Mouse (Mus musculus) adipose tissue, adult 10 weeks (tissue): ENCODE results near the gene 4930438A08Rik. TPM values are rescaled to one million over a fixed set of nuclear protein-coding genes. Genes with fewer than 3 reads are reported as not detected.

ENCODE experiments used
- polyA plus RNA-seq: library from polyadenylated mRNA; stranded (reverse); fragments of 350-450 nt; fragmentation: Illumina TruSeq; extraction: RNeasy Lipid Tissue Mini Kit (QIAGEN cat#74804); gene quantifications from one replicate; pipeline ENCODE4 v1.2.3, GENCODE M21; 2014; ENCODE audit warnings: low read depth, low replicate concordance

Gene 4930438A08Rik
- 1.3 TPM for polyA plus RNA-seq

DNA sequence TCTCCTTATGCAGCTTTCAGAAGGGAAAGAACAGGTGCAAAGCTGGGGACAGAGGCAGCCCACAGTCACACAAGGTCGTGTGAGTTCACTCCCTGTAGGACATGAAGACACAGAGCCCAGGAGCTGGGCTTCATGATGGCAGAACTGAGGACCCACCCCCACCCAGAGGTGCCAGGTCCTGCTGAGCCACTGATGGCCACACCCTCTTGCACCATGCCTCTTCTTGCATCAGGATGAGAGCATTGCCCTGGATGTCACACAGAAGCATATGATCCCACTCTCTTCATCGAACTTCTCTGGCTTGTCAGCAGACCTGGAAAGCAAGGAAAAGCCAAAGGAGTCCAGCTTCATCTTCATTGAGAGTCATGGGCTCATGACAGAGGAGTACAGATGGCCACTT lies at the start of gene 4930438A08Rik:
Gene 4930438A08Rik (plus strand): TSS at position 228 of the 400 bp plus-strand sequence.

DNA sequence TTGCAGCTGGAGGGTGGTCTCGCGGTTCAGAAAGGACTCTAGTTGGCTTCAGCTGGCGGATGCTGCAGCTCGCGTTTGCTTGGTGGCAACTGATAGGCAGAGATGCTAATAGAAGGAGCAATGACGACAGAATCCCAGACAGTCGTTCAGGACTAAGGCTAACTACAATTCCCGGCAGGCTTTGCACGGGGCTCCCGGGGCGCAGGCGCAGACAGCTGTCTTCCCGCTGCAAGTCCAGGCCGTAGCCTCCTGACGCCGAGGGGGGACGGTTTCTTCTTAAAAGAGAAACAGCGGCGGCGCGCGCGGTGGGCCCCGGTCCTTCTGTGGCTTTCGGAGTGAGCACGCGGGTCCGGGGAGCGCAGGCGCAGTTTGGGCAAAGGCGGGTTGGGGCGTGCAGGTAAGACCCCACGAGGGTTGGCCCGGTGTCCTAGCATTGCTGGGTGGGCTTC lies 32.3 kb downstream of the 4930438A08Rik start, which contains the start of gene Zfp692:
Gene Zfp692 (plus strand): TSS at position 210 of the 449 bp plus-strand sequence.

DNA sequence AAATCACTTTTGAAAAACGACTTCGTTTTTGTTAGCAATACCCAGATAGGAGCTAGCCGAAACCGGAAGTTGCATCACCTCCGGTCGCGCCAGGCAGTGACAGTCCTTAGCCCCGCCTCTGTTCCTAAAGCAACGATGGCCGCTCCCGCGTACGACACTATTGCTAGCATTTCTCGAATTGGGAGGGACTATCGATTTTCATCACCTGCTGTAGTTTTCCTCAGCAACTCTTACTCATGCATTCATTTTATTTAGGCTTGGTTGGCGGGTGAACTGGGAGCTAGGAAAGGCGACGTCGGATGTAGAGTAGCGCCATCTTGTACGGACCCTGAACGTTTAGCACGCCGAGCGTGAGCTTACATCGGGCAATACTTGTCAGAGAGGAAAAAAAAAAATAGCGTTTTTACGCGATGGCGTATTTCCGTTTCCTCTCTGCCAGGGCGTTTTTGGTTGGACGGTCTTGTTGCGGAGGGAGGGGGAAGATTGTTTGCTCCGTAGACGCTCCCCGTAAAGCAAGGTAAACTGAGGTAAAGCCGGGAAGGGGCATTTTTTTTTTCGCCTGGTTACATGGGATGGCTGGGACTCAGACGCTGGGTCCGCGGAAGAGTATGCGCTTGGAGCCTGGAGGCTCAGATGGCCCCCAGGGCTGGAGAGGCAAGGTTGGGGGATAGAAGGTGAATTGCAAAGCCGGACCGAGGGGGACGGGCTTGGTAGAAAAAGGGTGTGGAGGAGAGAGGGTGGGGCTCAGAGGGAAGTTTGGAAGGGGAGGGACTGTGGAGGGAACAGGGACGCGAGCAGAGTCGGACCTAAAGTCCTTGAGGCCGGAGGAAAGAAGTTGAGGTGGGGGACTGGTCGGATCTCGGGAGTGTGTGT lies 55.9 kb downstream of the 4930438A08Rik start, which contains the start of the genes Zfp672 and Sh3bp5l:
Gene Zfp672 (minus strand): TSS at position 64 of the 873 bp plus-strand sequence.
Gene Sh3bp5l (plus strand): TSS at position 449 of the 873 bp plus-strand sequence.

Other genes with a start within 250 kb of the 4930438A08Rik start
- gene Gm12248, start 181.7 kb upstream of the 4930438A08Rik start, polyA plus RNA-seq: not detected
- gene Cnot8, start 170.6 kb upstream of the 4930438A08Rik start, polyA plus RNA-seq: 42.1 TPM
- gene Gemin5, start 106.3 kb upstream of the 4930438A08Rik start, polyA plus RNA-seq: 8.7 TPM
- gene Mrpl22, start 103.1 kb upstream of the 4930438A08Rik start, polyA plus RNA-seq: 37.3 TPM
- gene Igtp, start 75.2 kb upstream of the 4930438A08Rik start, polyA plus RNA-seq: 20.9 TPM
- 16.4 TPM for gene Irgm2, start 75.2 kb upstream of the 4930438A08Rik start, polyA plus RNA-seq
- 29.2 TPM for gene Zfp692, start 32.3 kb downstream of the 4930438A08Rik start, polyA plus RNA-seq
- gene Zfp672, start 55.5 kb downstream of the 4930438A08Rik start, polyA plus RNA-seq: 53.2 TPM
- 42.4 TPM for gene Sh3bp5l, start 55.9 kb downstream of the 4930438A08Rik start, polyA plus RNA-seq
- 2,095 TPM for gene Lypd8, start 104.2 kb downstream of the 4930438A08Rik start, polyA plus RNA-seq
- not detected for gene 1810065E05Rik, start 146.3 kb downstream of the 4930438A08Rik start, polyA plus RNA-seq
- gene Gm12253, start 157.8 kb downstream of the 4930438A08Rik start, polyA plus RNA-seq: not detected
- 3.7 TPM for gene Lypd9, start 178.1 kb downstream of the 4930438A08Rik start, polyA plus RNA-seq
- not detected for gene Olfr30, start 187.5 kb downstream of the 4930438A08Rik start, polyA plus RNA-seq
- 0.82 TPM for gene Olfr332, start 217.8 kb downstream of the 4930438A08Rik start, polyA plus RNA-seq
- gene Olfr331, start 227.8 kb downstream of the 4930438A08Rik start, polyA plus RNA-seq: not detected